Mouse (Mus musculus): ENCODE data around the gene Gm39566. TPM values are rescaled to one million over a fixed set of nuclear protein-coding genes. Genes with fewer than 3 reads are reported as not detected.
A peak's percentile ranks its signal among the peaks of the same experiment; 100 is the strongest.

Gm39566 gene
- polyA plus RNA-seq, 1 experiment: not detected

GRCm38 (mm10) chr11:69833554-69833953 lies 18.5 kb upstream of the Gm39566 start:
- H3K4me1 ChIP-seq (ENCODE audit: control insufficient read depth, insufficient read depth, insufficient read length, low read length): peaks cover 4% of the 10 kb centered on the region
- H3K36me3 ChIP-seq (ENCODE audit: control insufficient read depth, insufficient read depth, low read length): no peaks in the 10 kb centered on the region
- WGBS: 46% methylated on average over 8 of the region's 8 CpGs
- H3K27me3 ChIP-seq (ENCODE audit: control insufficient read depth, insufficient read depth, low read length): peaks cover 12% of the 10 kb centered on the region
- H3K4me3 ChIP-seq (ENCODE audit: low read depth, low read length): peak overlapping the region; percentile 42
- no peak for TF ChIP-seq POLR2A (IDR thresholded peaks at IDR 0.05; ENCODE audit: low read depth, low read length)
- TF ChIP-seq CTCF (IDR thresholded peaks at IDR 0.05; ENCODE audit: extremely low read depth, insufficient read length, insufficient replicate concordance, low read depth, low read length): no peak
- no peak overlapping the region for H3K27ac ChIP-seq (ENCODE audit: insufficient read depth, low read depth, low read length)

- TF ChIP-seq CTCF (IDR thresholded peaks at IDR 0.05; ENCODE audit: extremely low read depth, insufficient read length, insufficient replicate concordance, low read depth, low read length) (no peak), POLR2A (IDR thresholded peaks at IDR 0.05; ENCODE audit: low read depth, low read length) (no peak)
- WGBS: 72% methylated on average over 5 of the region's 5 CpGs
- H3K27ac ChIP-seq (ENCODE audit: insufficient read depth, low read depth, low read length): no peak overlapping the region
- H3K27me3 ChIP-seq (ENCODE audit: control insufficient read depth, insufficient read depth, low read length): no peaks in the 10 kb centered on the region
- no peak overlapping the region for H3K4me3 ChIP-seq (ENCODE audit: low read depth, low read length)
- H3K4me1 ChIP-seq (ENCODE audit: control insufficient read depth, insufficient read depth, insufficient read length, low read length): peaks cover 2% of the 10 kb centered on the region
- H3K36me3 ChIP-seq (ENCODE audit: control insufficient read depth, insufficient read depth, low read length): no peaks in the 10 kb centered on the region
These were observed 13.7 kb upstream of the Gm39566 start for GRCm38 (mm10) chr11:69828832-69829231.

- TF ChIP-seq CTCF (IDR thresholded peaks at IDR 0.05; ENCODE audit: extremely low read depth, insufficient read length, insufficient replicate concordance, low read depth, low read length): no peak
- TF ChIP-seq POLR2A (IDR thresholded peaks at IDR 0.05; ENCODE audit: low read depth, low read length): no peak
- Histone ChIP-seq H3K36me3 (ENCODE audit: control insufficient read depth, insufficient read depth, low read length) (no peaks in the 10 kb centered on the region), H3K27me3 (ENCODE audit: control insufficient read depth, insufficient read depth, low read length) (no peaks in the 10 kb centered on the region), H3K27ac (ENCODE audit: insufficient read depth, low read depth, low read length) (no peak overlapping the region), H3K4me1 (ENCODE audit: control insufficient read depth, insufficient read depth, insufficient read length, low read length) (no peaks in the 10 kb centered on the region), H3K4me3 (ENCODE audit: low read depth, low read length) (no peak overlapping the region)
- 72% methylated on average over 2 of the region's 2 CpGs for WGBS
These were observed 8.4 kb upstream of the Gm39566 start for GRCm38 (mm10) chr11:69823456-69823855.

- H3K36me3 ChIP-seq (ENCODE audit: control insufficient read depth, insufficient read depth, low read length): no peaks in the 10 kb centered on the region
- TF ChIP-seq POLR2A (IDR thresholded peaks at IDR 0.05; ENCODE audit: low read depth, low read length): no peak
- no peak for TF ChIP-seq CTCF (IDR thresholded peaks at IDR 0.05; ENCODE audit: extremely low read depth, insufficient read length, insufficient replicate concordance, low read depth, low read length)
- H3K27ac ChIP-seq (ENCODE audit: insufficient read depth, low read depth, low read length): no peak within 1 kb of the TSS
- H3K4me3 ChIP-seq (ENCODE audit: low read depth, low read length): no peak within 1 kb of the TSS
- 81% methylated on average over 3 of the region's 3 CpGs for WGBS
- H3K27me3 ChIP-seq (ENCODE audit: control insufficient read depth, insufficient read depth, low read length): no peaks in the 10 kb centered on the region
- no peaks in the 10 kb centered on the region for H3K4me1 ChIP-seq (ENCODE audit: control insufficient read depth, insufficient read depth, insufficient read length, low read length)
These were observed 7.0 kb upstream of the Gm39566 start, which contains the start of gene Spem1 for GRCm38 (mm10) chr11:69822080-69822479. TSS of gene Spem1 (minus strand) at chr11:69822180.

GRCm38 (mm10) chr11:69818871-69819270 lies 3.8 kb upstream of the Gm39566 start:
- TF ChIP-seq POLR2A (IDR thresholded peaks at IDR 0.05; ENCODE audit: low read depth, low read length) (no peak), CTCF (IDR thresholded peaks at IDR 0.05; ENCODE audit: extremely low read depth, insufficient read length, insufficient replicate concordance, low read depth, low read length) (no peak)
- Histone ChIP-seq H3K27ac (ENCODE audit: insufficient read depth, low read depth, low read length) (no peak overlapping the region), H3K27me3 (ENCODE audit: control insufficient read depth, insufficient read depth, low read length) (no peaks in the 10 kb centered on the region), H3K4me3 (ENCODE audit: low read depth, low read length) (no peak overlapping the region), H3K4me1 (ENCODE audit: control insufficient read depth, insufficient read depth, insufficient read length, low read length) (no peaks in the 10 kb centered on the region), H3K36me3 (ENCODE audit: control insufficient read depth, insufficient read depth, low read length) (no peaks in the 10 kb centered on the region)
- 90% methylated on average over 8 of the region's 8 CpGs for WGBS

- H3K4me3 ChIP-seq (ENCODE audit: low read depth, low read length): no peak within 1 kb of the TSS
- no peaks in the 10 kb centered on the region for H3K36me3 ChIP-seq (ENCODE audit: control insufficient read depth, insufficient read depth, low read length)
- H3K4me1 ChIP-seq (ENCODE audit: control insufficient read depth, insufficient read depth, insufficient read length, low read length): no peaks in the 10 kb centered on the region
- H3K27ac ChIP-seq (ENCODE audit: insufficient read depth, low read depth, low read length): no peak within 1 kb of the TSS
- no peak for TF ChIP-seq CTCF (IDR thresholded peaks at IDR 0.05; ENCODE audit: extremely low read depth, insufficient read length, insufficient replicate concordance, low read depth, low read length)
- no peak for TF ChIP-seq POLR2A (IDR thresholded peaks at IDR 0.05; ENCODE audit: low read depth, low read length)
- WGBS: 87% methylated on average over 2 of the region's 2 CpGs
- no peaks in the 10 kb centered on the region for H3K27me3 ChIP-seq (ENCODE audit: control insufficient read depth, insufficient read depth, low read length)
These were observed 3.3 kb upstream of the Gm39566 start, which contains the start of gene Spem2 for GRCm38 (mm10) chr11:69818365-69818764. TSS of gene Spem2 (minus strand) at chr11:69818465.

DNA sequence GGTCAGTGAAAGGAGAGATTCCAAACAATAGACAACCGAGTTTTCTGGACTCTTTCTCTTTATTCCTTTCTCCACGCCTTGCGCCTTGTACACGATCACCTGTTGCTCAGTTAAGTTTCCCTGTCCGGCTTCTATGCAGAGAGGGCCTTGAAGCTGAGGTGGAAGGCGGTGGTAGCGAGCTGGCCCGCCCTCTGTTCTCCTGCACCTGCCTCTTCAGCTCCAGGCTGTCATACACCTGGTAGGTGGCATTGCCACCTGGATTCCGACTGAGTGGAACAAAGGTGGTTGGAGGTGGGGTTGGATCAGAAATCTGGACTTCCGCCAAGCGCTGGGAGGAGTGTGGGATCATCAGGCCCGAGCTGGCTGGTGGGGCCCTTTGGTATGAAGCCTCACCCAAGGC lies 1.4 kb upstream of the Gm39566 start:
- Histone ChIP-seq H3K4me3 (ENCODE audit: low read depth, low read length) (no peak overlapping the region), H3K27ac (ENCODE audit: insufficient read depth, low read depth, low read length) (no peak overlapping the region), H3K27me3 (ENCODE audit: control insufficient read depth, insufficient read depth, low read length) (no peaks in the 10 kb centered on the region), H3K4me1 (ENCODE audit: control insufficient read depth, insufficient read depth, insufficient read length, low read length) (no peaks in the 10 kb centered on the region), H3K36me3 (ENCODE audit: control insufficient read depth, insufficient read depth, low read length) (no peaks in the 10 kb centered on the region)
- no peak for TF ChIP-seq POLR2A (IDR thresholded peaks at IDR 0.05; ENCODE audit: low read depth, low read length)
- TF ChIP-seq CTCF (IDR thresholded peaks at IDR 0.05; ENCODE audit: extremely low read depth, insufficient read length, insufficient replicate concordance, low read depth, low read length): no peak
- 33% methylated on average over 12 of the region's 12 CpGs for WGBS
